Mouse (Mus musculus) central nervous system, embryonic 18 days (tissue): ENCODE measurements around the gene Sun2. TPM values are rescaled to one million over a fixed set of nuclear protein-coding genes. Genes with fewer than 3 reads are reported as not detected.

Experiments used
- polyA plus RNA-seq: library from polyadenylated mRNA; depleted of rRNA; stranded (reverse); fragments of >200 nt; gene quantifications from 2 replicates; pipeline ENCODE4 v1.2.3, GENCODE M21; 2012; rRNA removed

Gene Sun2
- polyA plus RNA-seq, result 31.2 and 33.9 TPM in 2 replicates

GRCm38 (mm10) chr15:79741921-79742705 is at the start of gene Sun2:
Gene Sun2, minus strand, starts transcription at chr15:79742536.

GRCm38 (mm10) chr15:79777749-79778148 is 35.4 kb upstream of the Sun2 start, which contains the start of gene Dnal4:
Gene Dnal4, minus strand, starts transcription at chr15:79777849.

GRCm38 (mm10) chr15:79690426-79691022 is 51.8 kb downstream of the Sun2 start, which contains the start of gene Gtpbp1:
Gene Gtpbp1, plus strand, starts transcription at chr15:79690845.

GRCm38 (mm10) chr15:79687646-79688267 is 54.6 kb downstream of the Sun2 start, which contains the start of gene Josd1:
Gene Josd1, minus strand, starts transcription at chr15:79687919.

Other genes starting within 250 kb of the Sun2 start
- gene Kcnj4, start 237.3 kb downstream of the Sun2 start, polyA plus RNA-seq, result 4.9 and 7.1 TPM in 2 replicates
- 4.6 and 9.2 TPM in 2 replicates for gene Kdelr3, start 226.1 kb downstream of the Sun2 start, polyA plus RNA-seq
- 696 and 697 TPM in 2 replicates for gene Ddx17, start 195.8 kb downstream of the Sun2 start, polyA plus RNA-seq
- gene Dmc1, start 137.4 kb downstream of the Sun2 start, polyA plus RNA-seq, result 4.5 and 4.9 TPM in 2 replicates
- gene Fam227a, start 83.6 kb downstream of the Sun2 start, polyA plus RNA-seq, result 28.3 and 30.0 TPM in 2 replicates
- gene Cby1, start 83.3 kb downstream of the Sun2 start, polyA plus RNA-seq, result 39.3 and 40.3 TPM in 2 replicates
- gene Tomm22, start 71.7 kb downstream of the Sun2 start, polyA plus RNA-seq, result 118 and 129 TPM in 2 replicates
- 39.8 and 41.7 TPM in 2 replicates for gene Josd1, start 54.6 kb downstream of the Sun2 start, polyA plus RNA-seq
- 33.6 and 39.4 TPM in 2 replicates for gene Gtpbp1, start 51.7 kb downstream of the Sun2 start, polyA plus RNA-seq
- 73.9 and 74.6 TPM in 2 replicates for gene Dnal4, start 35.3 kb upstream of the Sun2 start, polyA plus RNA-seq
- gene Nptxr, start 62.2 kb upstream of the Sun2 start, polyA plus RNA-seq, result 51.4 and 51.5 TPM in 2 replicates
- gene Npcd, start 91.7 kb upstream of the Sun2 start, polyA plus RNA-seq, result 1.4 and 1.7 TPM in 2 replicates
- 83.6 and 87.3 TPM in 2 replicates for gene Cbx6, start 92.2 kb upstream of the Sun2 start, polyA plus RNA-seq
- gene Apobec3, start 149.1 kb upstream of the Sun2 start, polyA plus RNA-seq, result 5.1 and 5.2 TPM in 2 replicates
- 11.8 and 12.2 TPM in 2 replicates for gene Cbx7, start 228.6 kb upstream of the Sun2 start, polyA plus RNA-seq